Mouse (Mus musculus) megakaryocyte, embryonic 14.5 days (primary cell): ENCODE measurements around the gene Abcc9. TPM values are rescaled to one million over a fixed set of nuclear protein-coding genes. Genes with fewer than 3 reads are reported as not detected.

Source experiments
- H3K27me3 ChIP-seq: replicated peaks from 2 replicates; pipeline ENCODE3; 2012; ENCODE audit warnings: inconsistent platforms
- H3K36me3 ChIP-seq: replicated peaks from 2 replicates; pipeline ENCODE3; 2012; ENCODE audit warnings: low read length, inconsistent platforms, mixed read lengths
- H3K4me1 ChIP-seq: 2 replicates; pipeline ENCODE4 v1.6.1; 2012; ENCODE audit warnings: inconsistent platforms
- H3K4me3 ChIP-seq: replicated peaks from 2 replicates; pipeline ENCODE3; 2012; ENCODE audit warnings: moderate library complexity, mild to moderate bottlenecking, inconsistent platforms
- H3K9me3 ChIP-seq: 2 replicates; pipeline ENCODE4 v1.6.1; 2012; ENCODE audit warnings: inconsistent platforms
- FLI1 ChIP-seq: IDR thresholded peaks from 2 replicates; pipeline ENCODE4 v1.6.1; 2012; ENCODE audit warnings: low read length, inconsistent platforms, mixed read lengths
- GATA1 ChIP-seq: IDR thresholded peaks from 3 replicates; pipeline ENCODE4 v1.6.1; 2012; ENCODE audit warnings: mixed read lengths, low read length, inconsistent platforms, borderline replicate concordance
- polyA plus RNA-seq: library from polyadenylated mRNA; stranded (reverse); fragments of >175 nt; gene quantifications from 2 replicates; pipeline ENCODE4 v1.2.3, GENCODE M21; 2012; ENCODE audit warnings: low replicate concordance; ENCODE audit not compliant: insufficient read depth

Gene Abcc9
- polyA plus RNA-seq, 1 experiment: not detected

- Histone ChIP-seq H3K4me3 (no peak overlapping the region), H3K27me3 (no peaks in the 10 kb centered on the region), H3K36me3 (no peaks in the 10 kb centered on the region), H3K9me3 (no peaks in the 10 kb centered on the region), H3K4me1 (no peaks in the 10 kb centered on the region)
- TF ChIP-seq GATA1 (no peak), FLI1 (no peak)
Measured at GRCm38 (mm10) chr6:142635185-142635583, 66.9 kb downstream of the Abcc9 start.

- no peaks in the 10 kb centered on the region for H3K9me3 ChIP-seq
- TF ChIP-seq GATA1 (no peak), FLI1 (no peak)
- no peaks in the 10 kb centered on the region for H3K36me3 ChIP-seq
- H3K4me1 ChIP-seq: no peaks in the 10 kb centered on the region
- no peak overlapping the region for H3K4me3 ChIP-seq
- no peaks in the 10 kb centered on the region for H3K27me3 ChIP-seq
Measured at GRCm38 (mm10) chr6:142634530-142635184, 67.5 kb downstream of the Abcc9 start.

- H3K4me3 ChIP-seq: no peak overlapping the region
- peaks cover 5% of the 10 kb centered on the region; the same call in 1 of the 2 replicates for H3K9me3 ChIP-seq
- H3K36me3 ChIP-seq: no peaks in the 10 kb centered on the region
- TF ChIP-seq FLI1 (no peak), GATA1 (no peak)
- H3K27me3 ChIP-seq: no peaks in the 10 kb centered on the region
- no peaks in the 10 kb centered on the region for H3K4me1 ChIP-seq
Measured at GRCm38 (mm10) chr6:142623351-142623750, 78.8 kb downstream of the Abcc9 start.

GRCm38 (mm10) chr6:142616659-142617058, 85.5 kb downstream of the Abcc9 start:
- H3K27me3 ChIP-seq: no peaks in the 10 kb centered on the region
- TF ChIP-seq GATA1 (no peak), FLI1 (no peak)
- no peaks in the 10 kb centered on the region for H3K4me1 ChIP-seq
- no peaks in the 10 kb centered on the region for H3K36me3 ChIP-seq
- no peak overlapping the region for H3K4me3 ChIP-seq
- no peaks in the 10 kb centered on the region for H3K9me3 ChIP-seq

- Histone ChIP-seq H3K4me3 (no peak overlapping the region), H3K9me3 (no peaks in the 10 kb centered on the region), H3K36me3 (no peaks in the 10 kb centered on the region), H3K27me3 (no peaks in the 10 kb centered on the region), H3K4me1 (no peaks in the 10 kb centered on the region)
- TF ChIP-seq GATA1 (no peak), FLI1 (no peak)
Measured at GRCm38 (mm10) chr6:142614324-142614723, 87.8 kb downstream of the Abcc9 start.

- no peak for TF ChIP-seq FLI1
- no peaks in the 10 kb centered on the region for H3K27me3 ChIP-seq
Measured at GRCm38 (mm10) chr6:142612366-142612765, 89.7 kb downstream of the Abcc9 start.

GRCm38 (mm10) chr6:142609401-142610373, 92.4 kb downstream of the Abcc9 start:
- Histone ChIP-seq H3K4me1 (no peaks in the 10 kb centered on the region), H3K27me3 (no peaks in the 10 kb centered on the region), H3K36me3 (no peaks in the 10 kb centered on the region), H3K4me3 (no peak overlapping the region), H3K9me3 (no peaks in the 10 kb centered on the region)
- TF ChIP-seq FLI1 (no peak), GATA1 (no peak)

More at GRCm38 (mm10) chr6:142612366-142612765, 89.7 kb downstream of the Abcc9 start:
- Histone ChIP-seq H3K4me1 (no peaks in the 10 kb centered on the region), H3K36me3 (no peaks in the 10 kb centered on the region), H3K9me3 (no peaks in the 10 kb centered on the region), H3K4me3 (no peak overlapping the region)

GRCm38 (mm10) chr6:142607080-142607479, 95.0 kb downstream of the Abcc9 start:
- Histone ChIP-seq H3K36me3 (no peaks in the 10 kb centered on the region), H3K27me3 (no peaks in the 10 kb centered on the region), H3K9me3 (no peaks in the 10 kb centered on the region), H3K4me1 (no peaks in the 10 kb centered on the region), H3K4me3 (no peak overlapping the region)
- TF ChIP-seq GATA1 (no peak), FLI1 (no peak)

- Histone ChIP-seq H3K27me3 (no peaks in the 10 kb centered on the region), H3K4me3 (no peak overlapping the region), H3K4me1 (no peaks in the 10 kb centered on the region), H3K9me3 (no peaks in the 10 kb centered on the region), H3K36me3 (no peaks in the 10 kb centered on the region)
- no peak for TF ChIP-seq FLI1
- no peak for TF ChIP-seq GATA1
Measured at GRCm38 (mm10) chr6:142602772-142603171, 99.3 kb downstream of the Abcc9 start.

GRCm38 (mm10) chr6:142578831-142579230, 123.3 kb downstream of the Abcc9 start:
- Histone ChIP-seq H3K27me3 (peaks cover 6% of the 10 kb centered on the region), H3K4me3 (no peak overlapping the region), H3K4me1 (no peaks in the 10 kb centered on the region), H3K9me3 (no peaks in the 10 kb centered on the region), H3K36me3 (no peaks in the 10 kb centered on the region)
- TF ChIP-seq FLI1 (no peak), GATA1 (no peak)
